Mouse (Mus musculus) liver, adult 2 months (tissue): ENCODE measurements around the gene Nek6. TPM values are rescaled to one million over a fixed set of nuclear protein-coding genes. Genes with fewer than 3 reads are reported as not detected.

ENCODE experiments used
- DNase-seq: peaks from one replicate; pipeline ENCODE4 v3.0.0-alpha.2; 2011; ENCODE audit warnings: low read depth, low spot score; ENCODE audit errors: extremely low read depth
- H3K27ac ChIP-seq: fragments of 200-500 bp; replicated peaks from 2 replicates; pipeline ENCODE4 v1.5.1; 2012; ENCODE audit warnings: low read depth, mild to moderate bottlenecking, control low read depth, inconsistent platforms, low read length; ENCODE audit not compliant: insufficient read depth
- H3K27me3 ChIP-seq: fragments of 200-500 bp; 2 replicates; pipeline ENCODE4 v1.6.1; 2012; ENCODE audit warnings: mild to moderate bottlenecking, moderate library complexity, low read length, inconsistent platforms; ENCODE audit not compliant: control insufficient read depth, insufficient read depth
- H3K36me3 ChIP-seq: fragments of 200-500 bp; 2 replicates; pipeline ENCODE4 v1.6.1; 2012; ENCODE audit warnings: low read length, inconsistent platforms; ENCODE audit not compliant: control insufficient read depth, insufficient read depth
- H3K4me1 ChIP-seq: fragments of 200-500 bp; 2 replicates; pipeline ENCODE4 v1.6.1; 2011; ENCODE audit warnings: low read length; ENCODE audit not compliant: control insufficient read depth, insufficient read depth
- H3K4me3 ChIP-seq: fragments of 200-500 bp; 2 replicates; pipeline ENCODE4 v1.5.1; 2011; ENCODE audit warnings: low read depth, mild to moderate bottlenecking, control low read depth, low read length, moderate library complexity; ENCODE audit not compliant: insufficient read depth
- H3K79me2 ChIP-seq: fragments of 200-500 bp; 2 replicates; pipeline ENCODE4 v1.6.1; 2012; ENCODE audit warnings: inconsistent platforms, mild to moderate bottlenecking, low read length, moderate library complexity; ENCODE audit not compliant: control insufficient read depth, insufficient read depth
- H3K9ac ChIP-seq: fragments of 200-500 bp; 2 replicates; pipeline ENCODE4 v1.6.1; 2012; ENCODE audit warnings: low read depth, mild to moderate bottlenecking, control low read depth, inconsistent platforms, low read length
- CTCF ChIP-seq: fragments of 200-500 bp; IDR thresholded peaks from 2 replicates; pipeline ENCODE4 v1.5.1; 2011; ENCODE audit warnings: low read depth, low read length, control low read depth
- POLR2A ChIP-seq: fragments of 200-500 bp; IDR thresholded peaks from 2 replicates; pipeline ENCODE4 v1.6.1; 2011; ENCODE audit warnings: low read length, control low read depth; ENCODE audit not compliant: insufficient read depth; ENCODE audit errors: extremely low read depth
- WGBS: fragments of 180-500 bp; shearing (Covaris S2); methylation state at CpG from one replicate; pipeline ENCODE4 v1.1.7; 2018; 5-methylcytosine and 5-hydroxymethylcytosine counted together
- polyA plus RNA-seq: library from polyadenylated mRNA; depleted of rRNA; stranded (reverse); fragments of >200 nt; gene quantifications from 2 replicates; pipeline ENCODE4 v1.2.3, GENCODE M21; 2012
- total RNA-seq: library from RNA; depleted of rRNA; stranded (reverse); fragments of >200 nt; gene quantifications from 2 replicates; pipeline ENCODE4 v1.2.3, GENCODE M21; 2014

Nek6 gene
- total and polyA plus RNA-seq, 2 experiments: 13.6 to 58.8 TPM

GRCm38 (mm10) chr2:38518719-38519118, 7.3 kb downstream of the Nek6 start:
- no peak overlapping the region for H3K4me3 ChIP-seq
- TF ChIP-seq CTCF: no peak
- no peak for TF ChIP-seq POLR2A
- H3K79me2 ChIP-seq: peaks cover 71% of the 10 kb centered on the region
- 10% methylated on average over 5 of the region's 5 CpGs for WGBS
- no peaks in the 10 kb centered on the region for H3K27me3 ChIP-seq
- no peak overlapping the region for H3K9ac ChIP-seq
- DNase-seq: peak; percentile 89
- H3K36me3 ChIP-seq: no peaks in the 10 kb centered on the region
- H3K4me1 ChIP-seq: peaks cover 26% of the 10 kb centered on the region
- H3K27ac ChIP-seq: peak overlapping the region; percentile 44; the same call in 1 of the 2 replicates

GRCm38 (mm10) chr2:38519934-38520333, 8.5 kb downstream of the Nek6 start:
- TF ChIP-seq CTCF (no peak), POLR2A (no peak)
- Histone ChIP-seq H3K4me3 (no peak overlapping the region), H3K79me2 (peaks cover 69% of the 10 kb centered on the region), H3K9ac (no peak overlapping the region), H3K27me3 (no peaks in the 10 kb centered on the region), H3K4me1 (peaks cover 24% of the 10 kb centered on the region), H3K36me3 (no peaks in the 10 kb centered on the region), H3K27ac (no peak overlapping the region)
- WGBS: 75% methylated on average over 11 of the region's 11 CpGs
- no peak for DNase-seq

DNA sequence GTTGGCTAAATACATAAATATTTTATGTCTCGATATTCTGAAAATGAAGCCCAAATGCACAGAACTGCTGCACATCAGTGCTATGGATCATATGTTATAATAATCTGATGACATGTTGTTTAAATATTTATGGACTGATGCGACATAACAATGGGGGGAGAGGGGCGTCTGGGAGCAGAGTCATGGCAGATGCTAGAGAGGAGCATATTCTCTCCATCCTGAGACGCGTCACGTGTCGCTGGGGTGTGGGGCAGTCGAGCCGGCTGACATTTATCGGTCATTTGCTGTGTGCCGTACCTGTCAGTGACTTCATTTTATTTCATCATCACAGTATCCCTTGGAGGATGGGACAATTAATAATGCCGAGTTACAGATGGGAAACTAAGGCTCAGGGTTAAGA, 10.2 kb downstream of the Nek6 start:
- no peak for DNase-seq
- H3K4me3 ChIP-seq: no peak overlapping the region

GRCm38 (mm10) chr2:38522354-38522753, 10.9 kb downstream of the Nek6 start:
- no peak for DNase-seq
- 46% methylated on average over 2 of the region's 2 CpGs for WGBS
- no peaks in the 10 kb centered on the region for H3K36me3 ChIP-seq
- peaks cover 25% of the 10 kb centered on the region for H3K4me1 ChIP-seq
- no peak for TF ChIP-seq POLR2A
- no peak for TF ChIP-seq CTCF
- H3K27me3 ChIP-seq: no peaks in the 10 kb centered on the region
- no peak overlapping the region for H3K9ac ChIP-seq
- H3K27ac ChIP-seq: no peak overlapping the region
- H3K79me2 ChIP-seq: peaks cover 64% of the 10 kb centered on the region
- no peak overlapping the region for H3K4me3 ChIP-seq

More for the DNA sequence above, 10.2 kb downstream of the Nek6 start:
- H3K27ac ChIP-seq: no peak overlapping the region
- 88% methylated on average over 12 of the region's 12 CpGs for WGBS
- no peaks in the 10 kb centered on the region for H3K36me3 ChIP-seq
- no peak for TF ChIP-seq POLR2A
- TF ChIP-seq CTCF: no peak
- peaks cover 25% of the 10 kb centered on the region for H3K4me1 ChIP-seq
- H3K27me3 ChIP-seq: no peaks in the 10 kb centered on the region
- no peak overlapping the region for H3K9ac ChIP-seq
- H3K79me2 ChIP-seq: peaks cover 69% of the 10 kb centered on the region

DNA sequence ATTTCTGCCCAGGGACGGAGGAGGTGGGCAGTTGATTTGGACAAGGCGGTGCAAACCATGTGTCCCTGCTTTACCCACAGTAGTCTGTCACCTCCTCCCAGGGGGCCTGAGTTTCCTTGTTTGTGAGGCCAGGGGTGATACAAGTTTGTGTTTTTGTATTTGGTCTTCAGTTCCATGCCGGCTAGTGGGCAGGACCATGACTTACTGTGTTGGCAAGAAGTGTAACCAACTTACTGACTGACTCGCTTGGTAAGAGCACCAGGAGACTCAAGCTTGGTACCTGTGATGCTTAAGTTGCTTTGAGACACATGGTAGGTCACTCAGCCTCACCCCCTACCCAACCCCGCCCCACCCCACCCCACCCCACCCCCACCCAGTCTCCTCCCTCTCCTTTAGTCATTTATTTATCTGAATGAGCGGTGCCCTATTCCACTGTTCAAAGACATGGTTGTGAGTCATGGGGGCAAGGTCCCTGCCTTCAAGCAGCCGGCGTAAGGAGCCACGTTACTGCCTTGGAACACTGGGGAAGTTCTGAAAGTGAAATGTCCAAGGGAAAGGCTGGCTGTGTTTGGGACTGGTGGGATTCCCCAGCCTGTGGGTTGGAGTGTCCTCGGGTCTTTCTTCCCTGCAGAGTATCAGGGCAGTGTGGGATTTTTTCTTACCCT, 12.5 kb downstream of the Nek6 start:
- Histone ChIP-seq H3K4me1 (peaks cover 30% of the 10 kb centered on the region), H3K36me3 (no peaks in the 10 kb centered on the region), H3K9ac (no peak overlapping the region), H3K27ac (peak overlapping the region; percentile 36; the same call in 1 of the 2 replicates), H3K27me3 (no peaks in the 10 kb centered on the region), H3K4me3 (no peak overlapping the region), H3K79me2 (peaks cover 73% of the 10 kb centered on the region)
- 55% methylated on average over 10 of the region's 10 CpGs for WGBS
- DNase-seq: no peak
- no peak for TF ChIP-seq CTCF
- no peak for TF ChIP-seq POLR2A

DNA sequence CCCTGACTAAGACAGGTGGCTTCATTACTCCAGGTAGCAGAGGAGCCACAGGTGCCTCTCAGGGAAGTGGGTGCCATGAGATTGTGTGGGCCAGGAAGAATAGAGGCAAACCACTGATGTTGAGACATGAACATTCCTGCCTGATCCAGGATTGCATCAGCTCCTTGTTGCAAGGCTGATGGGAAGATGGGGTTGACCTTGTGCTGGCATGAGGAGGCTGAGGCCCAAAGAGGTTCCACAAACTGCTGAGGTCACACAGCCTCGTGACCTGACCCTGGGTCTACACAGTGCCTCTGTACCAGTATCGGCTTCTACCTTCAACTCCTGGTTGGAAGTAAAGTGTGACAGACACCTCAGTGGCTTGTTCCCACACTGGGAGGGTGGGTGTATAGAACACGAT, 13.6 kb downstream of the Nek6 start:
- H3K9ac ChIP-seq: no peak overlapping the region
- 50% methylated on average over 3 of the region's 3 CpGs for WGBS
- no peak for TF ChIP-seq POLR2A
- no peak for TF ChIP-seq CTCF
- H3K4me1 ChIP-seq: peaks cover 37% of the 10 kb centered on the region
- peak; percentile 72 for DNase-seq
- no peak overlapping the region for H3K27ac ChIP-seq
- H3K4me3 ChIP-seq: no peak overlapping the region
- no peaks in the 10 kb centered on the region for H3K36me3 ChIP-seq
- H3K27me3 ChIP-seq: no peaks in the 10 kb centered on the region
- H3K79me2 ChIP-seq: peaks cover 71% of the 10 kb centered on the region
